Mouse (Mus musculus) forebrain, embryonic 16.5 days (tissue): ENCODE data around the gene Gm17409. TPM values are rescaled to one million over a fixed set of nuclear protein-coding genes. Genes with fewer than 3 reads are reported as not detected.

ENCODE experiments used
- ATAC-seq: fragments of 200-750 bp; cut with Nextera tagmentation; 2 replicates; pipeline ENCODE4 v1.8.0; 2017; ENCODE audit warnings: mild to moderate bottlenecking, moderate library complexity
- H3K27ac ChIP-seq: fragments of 300-500 bp; sonication (generic); 2 replicates; pipeline ENCODE4 v1.5.1; 2014; ENCODE audit warnings: low read length, control low read depth
- H3K27me3 ChIP-seq: fragments of 300-500 bp; sonication (generic); replicated peaks from 2 replicates; pipeline ENCODE4 v1.6.1; 2014; ENCODE audit warnings: low read length; ENCODE audit not compliant: control insufficient read depth, insufficient read depth
- H3K36me3 ChIP-seq: fragments of 300-500 bp; sonication (generic); 2 replicates; pipeline ENCODE4 v1.6.1; 2014; ENCODE audit not compliant: control insufficient read depth, insufficient read depth
- H3K4me1 ChIP-seq: fragments of 300-500 bp; sonication (generic); replicated peaks from 2 replicates; pipeline ENCODE4 v1.6.1; 2014; ENCODE audit warnings: low read length; ENCODE audit not compliant: control insufficient read depth, insufficient read depth
- H3K4me2 ChIP-seq: fragments of 300-500 bp; sonication (generic); 2 replicates; pipeline ENCODE4 v1.6.1; 2014; ENCODE audit warnings: mild to moderate bottlenecking, low read length, control low read depth
- H3K4me3 ChIP-seq: fragments of 300-500 bp; sonication (generic); replicated peaks from 2 replicates; pipeline ENCODE4 v1.5.1; 2014; ENCODE audit warnings: mild to moderate bottlenecking, low read length, control low read depth
- H3K9ac ChIP-seq: fragments of 300-500 bp; sonication (generic); replicated peaks from 2 replicates; pipeline ENCODE4 v1.6.1; 2014; ENCODE audit warnings: low read depth, low read length, control low read depth
- H3K9me3 ChIP-seq: fragments of 300-500 bp; sonication (generic); 2 replicates; pipeline ENCODE4 v1.6.1; 2016; ENCODE audit warnings: low read length; ENCODE audit not compliant: control insufficient read depth
- WGBS: fragments of 180-500 bp; shearing (Covaris S2); extraction: QIAGEN DNeasy Blood & Tissue Kit; methylation state at CpG from one replicate; pipeline ENCODE4 v1.1.7; 2014; 5-methylcytosine and 5-hydroxymethylcytosine counted together
- polyA plus RNA-seq: library from polyadenylated mRNA; unstranded; fragments of >200 nt; fragmentation: Nextera tagmentation; extraction: Ambion mirVana; gene quantifications from 2 replicates; pipeline ENCODE4 v1.2.1, GENCODE M21; 2015

Gm17409 gene
- polyA plus RNA-seq, 1 experiment from 2014 or later: 0.37 TPM

- WGBS: 78% methylated on average over 9 of the region's 9 CpGs
- Histone ChIP-seq H3K9ac (no peak overlapping the region), H3K4me1 (peaks cover 30% of the 10 kb centered on the region), H3K4me3 (no peak overlapping the region), H3K4me2 (no peak overlapping the region), H3K27ac (no peak overlapping the region), H3K36me3 (no peaks in the 10 kb centered on the region), H3K27me3 (no peaks in the 10 kb centered on the region), H3K9me3 (peaks cover 3% of the 10 kb centered on the region; the same call in 1 of the 2 replicates)
- no peak for ATAC-seq
Observed at GRCm38 (mm10) chr2:58489275-58489674, 19.4 kb downstream of the Gm17409 start.

- H3K4me2 ChIP-seq: peak overlapping the region; percentile 10; the same call in 1 of the 2 replicates
- whole genome bisulfite sequencing: 14% methylated on average over 18 of the region's 18 CpGs
Observed at GRCm38 (mm10) chr2:58493685-58494635, 24.0 kb downstream of the Gm17409 start.

GRCm38 (mm10) chr2:58495271-58495670 is 25.4 kb downstream of the Gm17409 start:
- Histone ChIP-seq H3K4me1 (0 out of 2 replicates have a peak, but pooled peaks cover 2% of the 10 kb centered on the region), H3K36me3 (no peaks in the 10 kb centered on the region), H3K4me2 (no peak overlapping the region), H3K9ac (no peak overlapping the region), H3K4me3 (no peak overlapping the region), H3K9me3 (peaks cover 3% of the 10 kb centered on the region; the same call in 1 of the 2 replicates), H3K27me3 (no peaks in the 10 kb centered on the region), H3K27ac (no peak overlapping the region)
- no peak for ATAC-seq
- 88% methylated on average over 3 of the region's 3 CpGs for WGBS

More at GRCm38 (mm10) chr2:58493685-58494635, 24.0 kb downstream of the Gm17409 start:
- Histone ChIP-seq H3K27me3 (no peaks in the 10 kb centered on the region), H3K4me3 (no peak overlapping the region), H3K36me3 (no peaks in the 10 kb centered on the region), H3K9ac (no peak overlapping the region), H3K27ac (no peak overlapping the region), H3K4me1 (0 out of 2 replicates have a peak, but pooled peaks cover 2% of the 10 kb centered on the region), H3K9me3 (peaks cover 3% of the 10 kb centered on the region; the same call in 1 of the 2 replicates)
- no peak for ATAC-seq

GRCm38 (mm10) chr2:58496647-58497410 is 26.9 kb downstream of the Gm17409 start:
- no peaks in the 10 kb centered on the region for H3K27me3 ChIP-seq
- 73% methylated on average over 8 of the region's 8 CpGs for WGBS
- H3K9ac ChIP-seq: no peak overlapping the region
- no peak overlapping the region for H3K4me3 ChIP-seq
- no peak overlapping the region for H3K27ac ChIP-seq
- no peaks in the 10 kb centered on the region for H3K36me3 ChIP-seq
- no peaks in the 10 kb centered on the region for H3K9me3 ChIP-seq
- no peak for ATAC-seq
- H3K4me1 ChIP-seq: 0 out of 2 replicates have a peak, but pooled peaks cover 2% of the 10 kb centered on the region
- H3K4me2 ChIP-seq: no peak overlapping the region

- H3K9me3 ChIP-seq: no peaks in the 10 kb centered on the region
- H3K4me1 ChIP-seq: 0 out of 2 replicates have a peak, but pooled peaks cover 3% of the 10 kb centered on the region
- 85% methylated on average over 9 of the region's 9 CpGs for WGBS
Observed at GRCm38 (mm10) chr2:58505306-58506090, 35.6 kb downstream of the Gm17409 start.

GRCm38 (mm10) chr2:58510192-58510591 is 40.3 kb downstream of the Gm17409 start:
- WGBS: 50% methylated on average over 8 of the region's 8 CpGs
- H3K9ac ChIP-seq: no peak overlapping the region
- no peaks in the 10 kb centered on the region for H3K9me3 ChIP-seq
- H3K4me2 ChIP-seq: no peak overlapping the region
- no peaks in the 10 kb centered on the region for H3K27me3 ChIP-seq
- no peak overlapping the region for H3K27ac ChIP-seq
- H3K4me1 ChIP-seq: 0 out of 2 replicates have a peak, but pooled peaks cover 3% of the 10 kb centered on the region
- H3K4me3 ChIP-seq: no peak overlapping the region
- ATAC-seq: no peak
- H3K36me3 ChIP-seq: no peaks in the 10 kb centered on the region

More at GRCm38 (mm10) chr2:58505306-58506090, 35.6 kb downstream of the Gm17409 start:
- Histone ChIP-seq H3K4me2 (no peak overlapping the region), H3K27me3 (no peaks in the 10 kb centered on the region), H3K27ac (no peak overlapping the region), H3K4me3 (no peak overlapping the region), H3K9ac (no peak overlapping the region), H3K36me3 (no peaks in the 10 kb centered on the region)
- ATAC-seq: no peak

- Histone ChIP-seq H3K27me3 (no peaks in the 10 kb centered on the region), H3K4me3 (no peak overlapping the region), H3K36me3 (no peaks in the 10 kb centered on the region), H3K9me3 (no peaks in the 10 kb centered on the region), H3K4me1 (peaks cover 9% of the 10 kb centered on the region), H3K4me2 (no peak overlapping the region), H3K9ac (no peak overlapping the region), H3K27ac (no peak overlapping the region)
- ATAC-seq: no peak
- whole genome bisulfite sequencing: 84% methylated on average over 3 of the region's 3 CpGs
Observed at GRCm38 (mm10) chr2:58513212-58513611, 43.3 kb downstream of the Gm17409 start.

- no peaks in the 10 kb centered on the region for H3K27me3 ChIP-seq
- H3K4me3 ChIP-seq: no peak overlapping the region
- no peaks in the 10 kb centered on the region for H3K36me3 ChIP-seq
- H3K27ac ChIP-seq: no peak overlapping the region
- no peaks in the 10 kb centered on the region for H3K9me3 ChIP-seq
- peaks cover 9% of the 10 kb centered on the region for H3K4me1 ChIP-seq
- WGBS: 94% methylated on average over 11 of the region's 11 CpGs
- H3K9ac ChIP-seq: no peak overlapping the region
- ATAC-seq: peak; percentile 29; the same call in 1 of the 2 replicates
- H3K4me2 ChIP-seq: no peak overlapping the region
Observed at GRCm38 (mm10) chr2:58514489-58514888, 44.6 kb downstream of the Gm17409 start.
